ENCODE assay signal across 8 mouse cellular contexts in the genomic region with DNA sequence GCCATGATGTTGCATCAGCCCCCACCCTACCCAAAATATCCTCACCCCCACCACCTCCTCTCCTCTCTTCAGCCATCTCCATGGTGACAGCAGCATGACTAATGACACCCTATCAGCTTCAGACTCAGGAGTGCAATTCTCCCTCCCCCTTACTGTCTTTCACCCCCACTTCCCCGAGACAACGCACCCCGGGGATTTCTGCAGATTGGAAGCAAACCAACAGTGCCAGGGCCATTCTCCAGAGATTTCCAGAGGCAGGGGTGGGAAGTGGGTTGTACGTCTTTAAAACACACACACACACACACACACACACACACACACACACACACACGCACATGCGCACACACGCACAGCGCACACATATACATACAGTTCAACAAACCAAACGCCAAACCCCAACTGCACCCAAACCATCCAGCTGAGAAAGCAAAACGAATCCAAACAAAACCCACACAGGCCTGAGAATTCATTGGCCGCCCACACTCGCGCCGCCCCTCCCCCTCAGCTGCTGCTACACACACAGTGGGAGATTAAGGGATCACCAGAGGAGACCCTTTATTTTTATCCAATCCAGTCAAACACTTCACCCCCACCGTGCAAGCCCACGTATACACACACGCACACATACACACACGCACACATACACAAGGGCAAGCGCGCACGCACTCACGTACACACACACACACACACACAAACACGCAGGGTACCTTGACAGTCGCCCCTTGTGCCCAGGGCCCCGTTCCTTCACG. TPM values are rescaled to one million over a fixed set of nuclear protein-coding genes. Genes with fewer than 3 reads are reported as not detected.
A peak's percentile ranks its signal among the peaks of the same experiment; 100 is the strongest.
DNase-seq lines count a peak whose midpoint lies in the region; ATAC-seq and TF ChIP-seq lines count a peak whose summit lies in the region.

No protein-coding gene starts in this region.

- peak overlapping the region; percentile 88 for H3K9ac ChIP-seq in heart, embryonic 14.5 days (ENCODE audit: low read length)
- H3K9ac ChIP-seq in liver, embryonic 12.5 days = peak overlapping the region; percentile 84

- 49% methylated on average over 26 of the region's 26 CpGs for WGBS in bone marrow, adult 2 months
- 3% methylated on average over 26 of the region's 26 CpGs for WGBS in heart, embryonic 14.5 days
- WGBS in liver, embryonic 12.5 days (ENCODE audit: insufficient replicate concordance) = 24% methylated on average over 26 of the region's 26 CpGs
- under 1% methylated on average over 26 of the region's 26 CpGs for WGBS in olfactory bulb, adult 2 months

- peak; percentile 82 for DNase-seq in kidney, postnatal 25 days
- no peak for DNase-seq in c-Kit-positive CD71-positive TER-119-positive erythroid progenitor cells, embryonic 14.5 days (ENCODE audit: low spot score)

- H3K4me3 ChIP-seq in E14TG2a.4 (replicated peaks; ENCODE audit: low read length) = peak overlapping the region; percentile 81
- H3K4me3 ChIP-seq in bone marrow, adult 2 months (replicated peaks; ENCODE audit: control insufficient read depth, low read depth, low read length) = peak overlapping the region; percentile 79
- H3K4me3 ChIP-seq in heart, embryonic 14.5 days (ENCODE audit: control insufficient read depth in 1 of 2, insufficient read depth in 1 of 2, low read depth in 1 of 2, low read length in 2 of 2) = peak overlapping the region; percentile 62 to 75
- peak overlapping the region; percentile 81 for H3K4me3 ChIP-seq in liver, embryonic 12.5 days
- peak overlapping the region; percentile 92 for H3K4me3 ChIP-seq in olfactory bulb, adult 2 months (ENCODE audit: insufficient read depth, low read depth, low read length)

- TF ChIP-seq POLR2A in bone marrow, adult 2 months (IDR thresholded peaks at IDR 0.05; ENCODE audit: borderline replicate concordance, control insufficient read depth, low read depth, low read length) = no peak
- no peak; the same call in 1 of the 2 replicates for TF ChIP-seq POLR2A in olfactory bulb, adult 2 months (IDR thresholded peaks at IDR 0.05; ENCODE audit: insufficient read depth, low read depth, low read length)

- H3K27ac ChIP-seq in bone marrow, adult 2 months (ENCODE audit: control insufficient read depth, insufficient read depth, low read depth, low read length, poor library complexity) = peak overlapping the region; percentile 9
- H3K27ac ChIP-seq in heart, embryonic 14.5 days (replicated peaks in 1 of 2; ENCODE audit: control insufficient read depth in 1 of 2, insufficient read depth in 1 of 2, low read depth in 2 of 2, low read length in 2 of 2) = peak overlapping the region; percentile 63 to 90
- peak overlapping the region; percentile 79 for H3K27ac ChIP-seq in liver, embryonic 12.5 days
- H3K27ac ChIP-seq in olfactory bulb, adult 2 months (ENCODE audit: insufficient read depth, low read depth, low read length) = peak overlapping the region; percentile 98

- H3K4me2 ChIP-seq in heart, embryonic 14.5 days (ENCODE audit: low read length) = peak overlapping the region; percentile 89
- peak overlapping the region; percentile 91 for H3K4me2 ChIP-seq in liver, embryonic 12.5 days

- no peaks in the 10 kb centered on the region for H3K36me3 ChIP-seq in E14TG2a.4 (ENCODE audit: insufficient read depth, low read length)
- peaks cover 27% of the 10 kb centered on the region for H3K36me3 ChIP-seq in heart, embryonic 14.5 days (ENCODE audit: control insufficient read depth, insufficient read depth, low read length)
- H3K36me3 ChIP-seq in liver, embryonic 12.5 days = peaks cover 45% of the 10 kb centered on the region

- H3K9me3 ChIP-seq in E14TG2a.4 (ENCODE audit: low read length) = no peaks in the 10 kb centered on the region
- no peaks in the 10 kb centered on the region for H3K9me3 ChIP-seq in heart, embryonic 14.5 days (ENCODE audit: control insufficient read depth, low read length)
- no peaks in the 10 kb centered on the region for H3K9me3 ChIP-seq in liver, embryonic 12.5 days (replicated peaks)

- peaks cover 94% of the 10 kb centered on the region for H3K27me3 ChIP-seq in E14TG2a.4 (ENCODE audit: insufficient read depth, low read length)
- H3K27me3 ChIP-seq in heart, embryonic 14.5 days (ENCODE audit: control insufficient read depth, insufficient read depth, low read length) = no peaks in the 10 kb centered on the region
- no peaks in the 10 kb centered on the region for H3K27me3 ChIP-seq in liver, embryonic 12.5 days (replicated peaks)

- no peak for TF ChIP-seq CTCF in E14TG2a.4 (conservative IDR thresholded peaks at IDR 0.05; ENCODE audit: low read length)
- no peak for TF ChIP-seq CTCF in bone marrow, adult 2 months (IDR thresholded peaks at IDR 0.05; ENCODE audit: control insufficient read depth, insufficient read depth, low read length)
- TF ChIP-seq CTCF in olfactory bulb, adult 2 months (IDR thresholded peaks at IDR 0.05; ENCODE audit: insufficient read depth, low read depth, low read length) = no peak

- peak; percentile 16; the same call in 1 of the 2 replicates for ATAC-seq in erythroid progenitor cell, adult 5-6 weeks (replicated peaks; ENCODE audit: low FRiP score, poor library complexity, severe bottlenecking)
- 0 out of 2 replicates have a peak, but pooled peaks have one; percentile 14 for ATAC-seq in heart, embryonic 14.5 days (ENCODE audit: insufficient number of reproducible peaks, insufficient read depth, low FRiP score, low read depth)
- peak; percentile 3; the same call in 1 of the 2 replicates for ATAC-seq in liver, embryonic 12.5 days

- peaks cover 43% of the 10 kb centered on the region for H3K4me1 ChIP-seq in E14TG2a.4 (replicated peaks; ENCODE audit: low read depth, low read length)
- H3K4me1 ChIP-seq in bone marrow, adult 2 months (ENCODE audit: control insufficient read depth, insufficient read depth, low read length) = peaks cover 4% of the 10 kb centered on the region
- peaks cover 44 to 66% of the 10 kb centered on the region in 2 experiments for H3K4me1 ChIP-seq in heart, embryonic 14.5 days (ENCODE audit: control insufficient read depth in 2 of 2, insufficient read depth in 2 of 2, low read length in 2 of 2)
- peaks cover 93% of the 10 kb centered on the region for H3K4me1 ChIP-seq in liver, embryonic 12.5 days
- peaks cover 51% of the 10 kb centered on the region for H3K4me1 ChIP-seq in olfactory bulb, adult 2 months (ENCODE audit: control insufficient read depth, insufficient read depth, low read length)

RNA-seq across cellular contexts. Expression of a gene that starts 18.2 kb away (rescaled TPM):
- polyA plus RNA-seq in bone marrow, adult 2 months (2011; ENCODE audit: insufficient read depth, insufficient read length, low replicate concordance, missing spikeins) = 23.1 and 35.7 TPM in 2 replicates
- 33.5 and 46.5 TPM in 2 replicates for total RNA-seq in erythroid progenitor cell, adult 5-6 weeks (2015; ENCODE audit: low replicate concordance)
- total RNA-seq in erythroid progenitor cell, adult 5-6 weeks (2017; ENCODE audit: low replicate concordance) = 28.2 and 32.9 TPM in 2 replicates
- polyA plus RNA-seq in heart, embryonic 14.5 days (2014; fragmentation: Nextera tagmentation; extraction: Ambion mirVana) = 22.8 and 28.9 TPM in 2 replicates
- polyA plus RNA-seq in liver, embryonic 12.5 days (2016; fragmentation: Nextera tagmentation; extraction: Ambion mirVana) = 12.1 and 14.8 TPM in 2 replicates
- 65.6 and 107 TPM in 2 replicates for polyA plus RNA-seq in olfactory bulb, adult 2 months (2012; ENCODE audit: insufficient read depth, insufficient read length, low replicate concordance, missing spikeins)

Comparison
In these comparisons a context has a peak if more than half of its experiments do, and no peak if none do; other contexts are left out.
1. H3K27ac ChIP-seq: peak in every context shown above with its lines; median percentile 98 in olfactory bulb, adult 2 months; 79 in liver, embryonic 12.5 days; 76 in heart, embryonic 14.5 days; 9 in bone marrow, adult 2 months.